Mouse (Mus musculus) common myeloid progenitor, adult 5-6 weeks (primary cell): ENCODE measurements at regions not wholly inside any gene's neighbourhood (a gene's known extent, or its start where the extent isn't known, plus 50 kb on each side); places are given as distances from the start of the nearest gene placed in this dataset.
A peak's percentile ranks its signal among the peaks of the same experiment; 100 is the strongest.

ENCODE experiments used
- ATAC-seq: replicated peaks from 2 replicates; pipeline ENCODE4 v1.8.0; 2016; ENCODE audit warnings: low read depth, mild to moderate bottlenecking, moderate TSS enrichment, inconsistent platforms; ENCODE audit not compliant: poor library complexity, severe bottlenecking

DNA sequence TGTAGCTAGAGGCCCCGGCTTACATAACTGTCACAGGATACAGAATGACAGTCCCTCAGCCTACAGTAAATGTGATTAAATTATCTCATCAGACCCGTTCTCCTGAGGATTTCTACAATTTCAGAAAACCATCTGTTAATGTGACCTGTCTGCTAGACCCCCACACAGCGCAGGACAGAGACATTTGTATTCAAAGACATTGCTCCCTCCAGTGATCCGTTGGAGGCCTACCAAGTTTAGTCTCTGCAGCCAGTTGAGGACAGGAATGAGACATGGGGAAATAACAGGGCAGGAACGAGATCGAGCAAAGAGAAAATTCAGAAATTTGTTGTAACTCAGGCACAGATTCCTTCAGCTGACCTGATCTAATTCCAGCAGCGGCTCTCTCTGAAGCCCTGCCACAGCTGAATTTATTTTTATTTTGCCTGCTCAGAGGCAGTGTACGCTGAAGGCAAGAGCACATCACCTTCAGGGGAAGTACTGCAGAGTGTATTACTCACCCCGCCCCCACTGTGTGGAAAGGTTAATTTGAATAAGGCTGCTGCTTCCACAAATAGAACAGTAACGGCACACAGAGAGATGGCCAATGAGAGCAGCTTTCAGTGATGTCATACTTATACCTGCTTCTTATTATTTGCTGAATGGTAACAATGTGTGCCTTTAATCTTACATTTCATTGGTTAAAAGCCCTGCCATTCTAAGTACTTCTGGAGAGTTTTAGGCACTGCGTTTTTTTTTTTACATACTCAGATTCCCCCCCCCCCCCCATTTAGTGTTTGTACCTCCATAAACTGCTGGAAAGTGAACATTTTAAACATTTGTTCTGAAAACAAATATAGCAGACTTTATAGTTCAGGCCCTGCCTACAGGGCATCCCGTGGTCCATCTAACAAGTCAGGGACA, 176.9 kb upstream of the Klf12 start:
- ATAC-seq: peak; percentile 87

GRCm38 (mm10) chr14:100459601-100460290, 175.3 kb upstream of the Klf12 start:
- 0 out of 2 replicates have a peak, but pooled peaks have one; percentile 6 for ATAC-seq

GRCm38 (mm10) chr14:100458727-100459447, 174.4 kb upstream of the Klf12 start:
- ATAC-seq: peak; percentile 75

- no peak for ATAC-seq
Observed at GRCm38 (mm10) chr14:100457870-100458726, 173.6 kb upstream of the Klf12 start.

DNA sequence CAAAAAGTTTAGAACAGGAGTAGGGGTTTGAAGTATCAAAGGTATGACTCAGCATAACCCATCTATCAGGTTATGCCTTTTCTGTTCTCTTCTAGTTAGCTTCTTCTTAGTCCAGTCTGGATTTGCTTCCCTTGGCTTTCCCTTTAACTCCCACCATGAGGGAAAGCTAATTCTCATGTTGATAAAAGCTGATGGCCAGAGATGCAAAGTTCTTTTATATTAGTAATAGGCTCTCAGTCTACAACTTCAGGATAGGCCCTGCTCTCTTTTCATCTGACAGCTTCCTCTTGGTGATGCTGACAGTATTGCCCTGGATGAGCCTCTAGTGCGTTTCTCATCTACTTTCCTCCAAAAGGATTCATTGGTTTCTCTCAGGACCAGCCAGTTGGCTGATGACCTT, 161.7 kb upstream of the Klf12 start:
- no peak for ATAC-seq

GRCm38 (mm10) chr14:100444848-100445247, 160.4 kb upstream of the Klf12 start:
- no peak for ATAC-seq

GRCm38 (mm10) chr14:100444099-100444498, 159.6 kb upstream of the Klf12 start:
- no peak for ATAC-seq

DNA sequence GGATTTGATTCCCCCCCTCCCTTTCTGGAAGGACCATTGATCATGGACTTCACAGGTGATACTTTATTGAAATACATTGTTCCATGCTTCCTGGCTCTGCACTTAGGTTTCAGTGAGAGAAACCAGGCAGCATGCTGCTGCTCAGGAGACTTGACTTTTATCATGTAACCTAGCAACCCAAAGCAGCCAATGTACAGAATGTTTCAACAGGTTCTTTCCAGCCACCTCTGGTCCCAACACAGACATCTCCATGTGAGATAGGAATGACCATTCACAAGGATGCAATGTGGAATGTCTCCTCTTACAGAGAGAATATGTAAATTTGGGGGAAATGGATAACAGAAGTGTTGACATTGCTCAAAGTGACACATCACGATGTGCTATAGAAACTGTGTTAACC, 153.1 kb upstream of the Klf12 start:
- ATAC-seq: no peak

- ATAC-seq: no peak
Observed at GRCm38 (mm10) chr14:100429662-100430061, 145.2 kb upstream of the Klf12 start.

DNA sequence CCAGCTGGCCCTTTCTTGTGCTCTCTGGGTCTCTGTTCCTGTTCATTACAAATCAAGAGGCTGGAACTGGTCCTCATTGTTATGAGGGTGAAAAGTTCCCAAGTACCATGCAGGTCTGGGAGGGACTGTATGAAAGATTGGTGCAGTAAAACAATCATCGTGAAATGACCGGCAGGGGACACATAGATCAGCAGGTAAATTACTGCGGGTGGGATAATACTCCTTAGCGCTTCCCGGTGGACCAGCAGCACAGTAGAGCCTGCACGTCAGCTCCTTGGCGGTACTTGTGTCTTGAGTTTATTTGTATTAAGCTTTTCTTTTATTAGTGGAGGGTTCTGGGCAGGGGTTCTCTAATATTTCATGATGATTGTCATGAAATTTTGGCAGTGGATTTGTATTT, 141.9 kb upstream of the Klf12 start:
- ATAC-seq: no peak

DNA sequence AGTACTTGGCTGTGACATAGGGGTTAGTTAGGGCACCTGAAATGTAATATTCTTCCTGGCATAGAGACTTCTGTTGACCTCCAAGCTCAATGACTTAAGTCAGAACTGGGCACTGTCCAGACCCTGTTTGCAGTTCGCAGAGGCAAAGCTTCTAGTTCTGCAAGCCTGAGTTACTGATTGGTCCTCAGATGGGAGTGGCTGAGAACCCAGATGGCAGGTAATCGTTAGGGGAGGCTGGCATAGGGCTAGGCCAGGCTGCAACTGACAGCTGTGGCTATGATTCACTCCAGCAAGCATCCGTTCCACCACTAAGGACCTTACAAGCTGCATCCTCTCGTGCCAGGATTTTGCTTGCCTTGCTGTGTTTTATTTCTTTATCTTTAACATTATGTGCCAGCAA, 139.3 kb upstream of the Klf12 start:
- ATAC-seq: no peak

DNA sequence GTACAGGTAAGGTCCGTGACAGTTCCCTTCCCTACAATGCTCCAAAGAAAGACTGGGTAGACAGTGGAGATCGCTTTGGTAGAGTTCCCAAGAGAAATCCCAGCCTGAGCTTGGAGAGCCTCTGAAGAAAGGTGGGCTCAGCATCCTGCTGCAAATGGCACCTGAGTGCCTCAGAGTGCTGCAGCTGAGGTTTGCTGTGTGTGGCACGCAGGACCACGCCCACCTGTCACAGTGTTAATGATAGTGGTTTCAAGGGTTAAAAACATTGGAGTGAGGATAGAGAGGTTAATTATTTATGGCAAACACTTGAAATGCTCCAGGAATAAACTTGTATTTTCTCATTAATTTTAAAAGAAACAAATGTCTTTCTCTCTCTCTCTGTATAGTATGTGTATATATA, 137.2 kb upstream of the Klf12 start:
- ATAC-seq: no peak

DNA sequence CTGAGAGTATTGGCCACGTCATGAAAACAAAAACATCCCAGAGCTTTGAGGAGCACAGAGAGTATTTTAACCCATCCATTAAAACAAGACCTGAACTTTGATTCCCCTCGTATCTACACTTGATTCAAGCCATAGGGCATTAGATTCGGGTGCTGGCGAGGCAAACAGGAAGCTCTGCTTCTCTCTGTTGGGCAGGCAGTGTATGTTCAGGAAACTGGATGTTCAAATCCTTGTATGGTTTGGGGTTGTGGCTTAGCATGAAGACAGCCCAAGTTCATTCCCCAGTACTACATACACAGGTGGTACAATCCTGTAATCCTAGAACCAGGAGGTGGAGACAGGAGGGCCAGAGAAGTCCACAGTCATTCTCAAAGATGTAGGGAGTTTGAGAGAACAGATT, 130.6 kb upstream of the Klf12 start:
- ATAC-seq: peak; percentile 66

GRCm38 (mm10) chr14:100412211-100412610, 127.7 kb upstream of the Klf12 start:
- no peak for ATAC-seq

DNA sequence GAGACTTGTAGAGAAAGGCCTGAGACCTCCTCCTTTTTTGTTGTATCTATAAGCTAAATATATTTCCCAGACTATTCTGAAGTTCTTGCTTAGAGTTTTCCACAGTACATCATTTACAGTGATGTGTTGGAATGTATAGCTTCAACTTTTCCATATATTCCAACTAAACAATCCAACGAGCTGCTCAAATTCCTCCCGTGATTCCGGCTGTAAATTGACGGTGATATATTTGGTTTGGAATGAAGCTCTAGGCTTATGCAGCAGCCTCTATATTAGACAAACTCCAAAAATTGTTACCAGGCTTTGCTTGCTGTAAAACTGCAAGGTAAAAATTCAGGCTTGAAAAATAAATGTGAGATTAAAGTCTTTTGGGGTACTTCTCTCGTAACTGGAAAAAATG, 112.7 kb upstream of the Klf12 start:
- no peak for ATAC-seq

DNA sequence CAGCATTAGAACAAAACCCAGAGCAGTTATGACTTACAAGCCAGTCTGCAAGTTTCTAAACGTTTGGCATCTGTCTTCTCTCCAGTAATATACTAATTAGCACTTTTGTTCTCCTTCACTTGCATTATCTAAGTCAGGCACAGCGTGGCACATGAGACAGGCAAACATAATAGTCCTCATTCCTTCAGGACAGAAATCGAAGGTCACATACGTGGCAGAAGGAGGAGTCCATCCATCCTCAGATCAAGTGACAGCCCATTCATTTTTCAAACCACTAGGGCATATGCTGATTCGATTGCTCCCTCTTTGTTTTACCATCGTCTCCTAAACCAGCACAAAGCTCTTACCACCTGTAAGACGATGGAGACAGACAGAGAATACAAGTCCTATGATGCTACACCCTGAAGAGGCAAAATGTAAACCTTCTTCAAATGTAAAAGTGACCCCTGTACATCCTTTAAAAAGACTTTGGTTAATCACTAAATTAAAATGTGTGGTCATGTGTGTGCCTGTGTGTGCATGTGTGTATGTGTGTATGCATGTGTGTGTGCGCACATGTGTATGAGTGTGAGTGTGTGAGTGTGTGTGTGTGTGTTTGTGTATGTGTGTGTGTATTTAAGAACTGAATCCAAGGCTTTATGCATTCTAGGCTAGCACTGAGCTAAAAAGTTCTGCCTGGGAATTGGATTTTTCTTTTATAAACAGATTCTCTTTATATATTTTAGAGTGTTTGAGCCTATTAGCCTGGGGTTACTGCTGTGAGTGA, 90.9 kb upstream of the Klf12 start:
- no peak for ATAC-seq

- ATAC-seq: no peak
Observed at GRCm38 (mm10) chr14:100374494-100375217, 90.2 kb upstream of the Klf12 start.

- ATAC-seq: peak; percentile 80
Observed at GRCm38 (mm10) chr14:100366234-100366864, 81.9 kb upstream of the Klf12 start.
